Mouse (Mus musculus) neural tube, embryonic 10.5 days (tissue): ENCODE measurements around the gene Gid8.
A peak's percentile ranks its signal among the peaks of the same experiment; 100 is the strongest.

Experiments used
- DNase-seq: peaks from one replicate; pipeline ENCODE4 v3.0.0-alpha.2; 2017; ENCODE audit warnings: low spot score; ENCODE audit errors: extremely low spot score

The Gid8 gene

DNA sequence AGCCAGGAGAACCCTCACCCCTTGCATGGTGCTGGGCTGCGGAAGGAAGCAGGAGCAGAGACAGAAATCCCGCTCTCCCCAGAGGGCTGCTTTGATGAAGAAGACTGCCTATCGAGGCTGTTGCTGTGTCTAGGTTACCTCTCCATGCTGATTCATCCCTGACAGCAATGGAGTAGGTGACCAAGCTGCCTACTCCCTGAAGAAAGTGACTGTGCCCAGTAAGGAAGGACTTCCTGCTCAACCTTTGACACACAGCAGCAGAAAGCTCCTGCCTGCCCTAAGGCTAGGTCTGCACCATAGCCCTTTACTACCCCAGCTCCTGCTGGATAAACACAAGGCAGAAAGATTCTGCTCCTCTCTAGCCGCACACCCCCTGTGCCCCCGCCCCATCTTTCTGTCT, 39.0 kb downstream of the Gid8 start:
- DNase-seq: no peak

DNA sequence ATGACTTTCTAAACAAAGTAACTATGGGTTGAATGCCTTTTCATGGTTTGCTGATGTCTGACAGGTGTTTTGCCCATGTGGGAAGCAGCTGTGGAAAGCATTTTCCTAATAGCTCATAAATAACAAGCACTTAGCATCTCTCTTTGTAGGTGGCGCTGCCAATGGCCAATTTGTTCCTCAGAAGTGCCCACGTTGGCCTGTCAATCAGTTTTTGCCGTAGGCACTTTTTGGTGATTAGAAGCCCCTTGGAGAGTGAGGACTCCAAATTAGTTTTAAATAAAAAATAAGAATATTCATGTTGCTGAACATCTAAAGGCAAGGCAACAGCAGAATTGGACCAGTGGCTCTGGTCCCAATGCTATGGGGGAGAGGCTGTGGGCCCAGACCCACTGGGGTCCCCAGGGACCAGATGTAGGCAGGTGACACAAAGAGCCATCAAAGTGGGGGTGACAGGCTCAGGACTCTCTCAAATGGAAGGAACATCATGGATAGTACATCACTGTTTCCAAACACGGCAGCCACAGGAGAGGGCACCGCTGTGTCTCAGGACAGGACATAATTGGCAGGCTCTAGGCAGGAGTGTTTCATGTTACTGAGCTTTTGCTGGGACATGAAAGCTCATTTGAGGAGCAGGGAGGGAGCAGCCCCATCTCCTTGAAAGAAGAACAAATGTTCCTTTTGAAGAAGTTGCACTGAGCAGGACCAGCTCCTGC, 45.2 kb downstream of the Gid8 start:
- no peak for DNase-seq

DNA sequence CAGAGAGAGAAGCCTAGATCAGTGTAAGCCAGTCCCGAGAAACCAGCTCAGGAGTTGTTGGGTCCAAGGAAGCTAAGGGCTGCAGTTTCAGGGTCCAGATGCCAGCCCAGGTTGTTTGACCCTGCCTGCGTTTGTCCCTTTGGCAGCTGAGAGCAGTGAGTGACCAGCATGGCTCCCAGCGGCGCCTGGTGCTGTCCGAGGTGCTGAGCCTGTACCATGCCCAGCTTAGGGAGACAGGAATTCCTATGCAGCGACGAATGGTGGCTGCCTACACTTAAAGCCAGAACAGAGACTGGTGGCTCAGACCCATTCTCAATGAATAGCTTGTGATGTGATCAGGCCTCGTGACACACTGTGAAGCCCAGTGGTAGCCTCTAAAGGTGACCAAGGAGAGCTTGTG, 46.0 kb downstream of the Gid8 start:
- peak; percentile 74 for DNase-seq

DNA sequence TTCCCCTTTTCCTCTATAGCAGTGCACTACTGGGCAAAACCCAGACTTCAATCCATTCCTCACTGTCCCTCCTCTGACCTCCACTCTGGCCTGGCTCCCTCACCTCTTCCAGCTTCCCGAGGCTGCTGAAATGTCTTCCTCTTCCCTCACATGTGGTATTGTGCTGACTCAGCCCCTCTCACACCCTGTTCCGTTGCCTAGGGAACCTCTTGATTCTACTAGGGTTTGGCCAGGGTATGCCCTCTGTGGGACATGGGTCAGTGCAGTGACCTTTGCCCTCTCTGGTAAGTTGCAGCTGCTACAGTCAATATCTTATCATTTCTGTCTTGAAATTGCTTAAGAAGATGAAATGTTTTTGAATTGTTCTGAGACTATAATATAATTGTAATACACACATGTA, 46.9 kb downstream of the Gid8 start:
- DNase-seq: no peak

DNA sequence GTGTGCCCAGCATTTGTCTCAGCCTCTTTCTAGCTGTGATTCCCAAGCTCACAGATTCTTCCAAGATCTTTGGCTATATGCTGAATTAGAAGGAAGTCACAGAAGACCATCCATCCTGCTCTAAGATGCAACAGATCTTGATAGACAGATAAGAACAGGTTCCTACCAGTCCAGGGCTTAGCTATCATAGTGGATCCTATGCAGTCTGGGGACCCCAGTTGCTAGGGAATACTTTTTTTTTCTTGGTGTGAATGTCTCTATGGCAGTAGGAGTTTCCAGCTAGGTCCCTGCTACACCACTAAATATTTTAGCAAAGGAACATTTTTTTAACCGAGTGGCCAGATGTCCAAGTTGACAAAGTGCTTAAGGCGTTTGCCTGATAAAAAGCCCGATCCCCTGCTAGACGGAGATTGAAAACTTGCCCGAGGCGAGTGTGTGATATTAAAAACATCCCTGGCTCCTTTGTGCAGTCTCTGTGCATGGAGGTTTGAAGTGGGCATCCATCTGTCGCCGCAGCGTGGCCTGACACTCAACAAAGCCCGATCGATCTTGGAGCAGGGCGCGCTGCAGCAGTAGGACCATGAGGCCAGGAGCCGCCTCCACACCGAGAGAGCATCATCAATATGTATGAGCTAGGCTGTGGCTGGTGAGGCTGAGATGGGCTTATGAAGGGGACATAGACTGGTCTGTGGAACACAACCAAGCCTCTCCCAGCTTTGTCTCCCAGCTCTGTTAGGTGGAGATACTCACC, 48.8 kb downstream of the Gid8 start:
- DNase-seq: peak; percentile 35

DNA sequence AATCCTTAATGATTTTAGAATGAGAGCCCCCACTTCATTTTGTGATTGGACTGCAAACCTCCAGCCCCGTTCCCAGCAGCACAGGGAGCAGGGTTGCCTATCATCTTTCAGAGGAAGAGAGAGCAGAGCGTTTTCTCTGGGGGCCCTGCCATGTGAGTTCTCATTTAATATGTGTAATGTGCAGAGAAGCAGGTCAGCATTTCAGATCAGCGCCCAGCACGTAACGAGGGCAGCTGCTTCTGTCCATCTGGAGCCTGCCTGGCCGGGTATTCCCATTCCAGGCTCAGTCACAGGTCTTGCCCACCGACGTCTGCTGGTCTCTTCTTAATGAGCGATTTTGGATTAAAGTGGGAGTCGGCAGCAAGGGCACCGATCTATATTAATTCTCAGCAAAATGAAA, 55.1 kb downstream of the Gid8 start:
- no peak for DNase-seq

DNA sequence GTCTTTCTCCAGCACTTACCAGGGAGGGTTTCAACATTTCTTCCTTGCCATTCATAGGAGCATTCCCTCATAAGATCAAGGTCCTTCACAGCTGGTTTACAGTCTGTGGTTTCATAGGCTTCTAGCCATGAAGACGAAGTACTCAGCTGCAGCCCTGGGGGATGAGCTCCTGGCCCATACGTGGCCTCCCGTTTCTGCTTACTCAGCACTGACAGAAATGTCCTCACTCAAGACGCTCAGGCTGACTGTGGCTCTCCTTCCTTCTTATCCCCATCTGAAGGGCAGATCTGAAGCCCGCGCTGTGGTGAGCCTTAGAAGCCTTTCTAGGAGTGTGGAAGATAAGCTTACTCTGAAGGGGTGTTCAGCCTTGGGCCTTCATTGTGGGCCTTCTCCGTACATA, 55.8 kb downstream of the Gid8 start:
- no peak for DNase-seq
